Mouse (Mus musculus) MEL (cell line): ENCODE results near the gene Slc35c1.

Source experiments
- CTCF ChIP-seq, 3 experiments: IDR thresholded peaks in 2 of 3; conservative IDR thresholded peaks in 1 of 3; 2 replicates each; pipeline ENCODE4 v1.5.1; 2011 to 2012; ENCODE audit warnings: low read length in 3 of 3, low read depth in 2 of 3, mild to moderate bottlenecking in 2 of 3, improper control_type of control experiment in 1 of 3, inconsistent platforms in 1 of 3, mixed read lengths in 1 of 3, moderate library complexity in 1 of 3; ENCODE audit not compliant: control insufficient read depth in 1 of 3, insufficient read depth in 1 of 3, poor library complexity in 1 of 3, severe bottlenecking in 1 of 3
- EP300 ChIP-seq, 2 experiments: IDR thresholded peaks; 2 replicates each; pipeline ENCODE4 v1.6.1; 2011; ENCODE audit warnings: improper control_type of control experiment in 2 of 2, low read length in 2 of 2, low read depth in 1 of 2, mild to moderate bottlenecking in 1 of 2
- GATA1 ChIP-seq: IDR thresholded peaks from 2 replicates; pipeline ENCODE4 v1.6.1; 2011; ENCODE audit warnings: low read depth, low read length, improper control_type of control experiment
- HCFC1 ChIP-seq: IDR thresholded peaks from 2 replicates; pipeline ENCODE4 v1.6.1; 2012; ENCODE audit warnings: low read depth, mild to moderate bottlenecking, inconsistent platforms, low read length, improper control_type of control experiment, moderate library complexity
- MYB ChIP-seq: IDR thresholded peaks from 2 replicates; pipeline ENCODE4 v1.6.1; 2011; ENCODE audit warnings: mild to moderate bottlenecking, low read depth, low read length, improper control_type of control experiment
- POLR2A ChIP-seq, 2 experiments: IDR thresholded peaks; 2 replicates each; pipeline ENCODE4 v1.6.1; 2011 to 2012; ENCODE audit warnings: low read length in 2 of 2, mild to moderate bottlenecking in 2 of 2, control low read depth in 1 of 2, improper control_type of control experiment in 1 of 2, low read depth in 1 of 2, moderate library complexity in 1 of 2; ENCODE audit not compliant: control insufficient read depth in 1 of 2, insufficient read depth in 1 of 2, poor library complexity in 1 of 2
- RAD21 ChIP-seq: IDR thresholded peaks from 2 replicates; pipeline ENCODE4 v1.6.1; 2011; ENCODE audit warnings: mild to moderate bottlenecking, low read depth, low read length, improper control_type of control experiment
- SIN3A ChIP-seq: IDR thresholded peaks from 2 replicates; pipeline ENCODE4 v1.6.1; 2012; ENCODE audit warnings: low read length, improper control_type of control experiment, inconsistent platforms
- TBP ChIP-seq: IDR thresholded peaks from 2 replicates; pipeline ENCODE4 v1.8.0; 2011; ENCODE audit warnings: low read depth, low read length, improper control_type of control experiment
- USF2 ChIP-seq, 2 experiments: IDR thresholded peaks; 2 replicates each; pipeline ENCODE4 v1.6.1; 2011 to 2012; ENCODE audit warnings: improper control_type of control experiment in 2 of 2, low read length in 2 of 2, borderline replicate concordance in 1 of 2, inconsistent platforms in 1 of 2, low read depth in 1 of 2, mild to moderate bottlenecking in 1 of 2; ENCODE audit not compliant: insufficient read depth in 1 of 2
- ZC3H11A ChIP-seq: IDR thresholded peaks from 2 replicates; pipeline ENCODE4 v1.6.1; 2012; ENCODE audit warnings: low read depth, mild to moderate bottlenecking, inconsistent platforms, low read length, improper control_type of control experiment
- ZKSCAN1 ChIP-seq: IDR thresholded peaks from 2 replicates; pipeline ENCODE4 v1.6.1; 2012; ENCODE audit warnings: low read depth, mild to moderate bottlenecking, inconsistent platforms, low read length, improper control_type of control experiment, moderate library complexity

DNA sequence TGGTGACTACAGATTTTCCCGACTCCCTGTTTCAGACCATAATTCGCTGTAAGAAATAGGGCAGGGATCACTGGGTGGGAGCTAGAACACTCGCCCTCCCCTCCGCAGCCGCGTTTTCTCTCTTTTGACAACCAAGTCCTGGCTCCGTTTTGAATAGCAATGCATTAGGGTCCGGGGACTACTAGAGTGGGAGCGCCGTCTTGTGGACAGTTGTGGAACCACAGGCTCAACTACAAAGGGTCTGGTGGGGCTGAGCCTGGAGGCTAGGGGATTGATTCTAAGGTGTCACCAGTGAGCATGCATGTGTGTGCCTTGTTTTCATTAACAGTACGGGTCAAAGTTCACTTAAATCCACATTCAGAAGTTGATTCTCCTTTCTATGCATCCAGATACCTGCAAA lies 26.1 kb upstream of the Slc35c1 start:
- TF ChIP-seq POLR2A (IDR thresholded peaks at IDR 0.05; ENCODE audit: control insufficient read depth in 1 of 2, insufficient read depth in 1 of 2, low read depth in 1 of 2, low read length in 2 of 2, poor library complexity in 1 of 2) (no peak), TBP (no peak), SIN3A (no peak), EP300 (IDR thresholded peaks at IDR 0.05; ENCODE audit: low read depth in 1 of 2, low read length in 2 of 2) (no peak), MYB (no peak), GATA1 (no peak), ZKSCAN1 (no peak), CTCF (IDR thresholded peaks at IDR 0.05 in 2 of 3, conservative IDR thresholded peaks at IDR 0.05 in 1 of 3; ENCODE audit: control insufficient read depth in 1 of 3, insufficient read depth in 1 of 3, low read depth in 2 of 3, low read length in 3 of 3, poor library complexity in 1 of 3, severe bottlenecking in 1 of 3) (peak; percentile 95 to 99 (median 98)), USF2 (IDR thresholded peaks at IDR 0.05; ENCODE audit: borderline replicate concordance in 1 of 2, insufficient read depth in 1 of 2, low read depth in 1 of 2, low read length in 2 of 2) (no peak), RAD21 (peak; percentile 71), ZC3H11A (peak; percentile 71), HCFC1 (no peak)
